Mouse (Mus musculus) myocyte (in vitro differentiated cells): ENCODE data around the gene Gnat1. TPM values are rescaled to one million over a fixed set of nuclear protein-coding genes. Genes with fewer than 3 reads are reported as not detected.

ENCODE experiments used
- H3K27me3 ChIP-seq: one replicate; pipeline ENCODE4 v1.6.1; 2011; ENCODE audit not compliant: control insufficient read depth, insufficient read depth, insufficient read length
- H3K36me3 ChIP-seq: one replicate; pipeline ENCODE4 v1.6.1; 2011; ENCODE audit not compliant: control insufficient read depth, insufficient read depth
- H3K4me2 ChIP-seq: one replicate; pipeline ENCODE4 v1.6.1; 2011; ENCODE audit warnings: low read depth, control low read depth
- H3K4me3 ChIP-seq: one replicate; pipeline ENCODE4 v1.5.1; 2011; ENCODE audit warnings: mild to moderate bottlenecking, control low read depth, moderate library complexity
- H3K79me2 ChIP-seq: one replicate; pipeline ENCODE4 v1.6.1; 2011; ENCODE audit not compliant: control insufficient read depth, insufficient read depth
- H3ac ChIP-seq: one replicate; pipeline ENCODE4 v1.6.1; 2011; ENCODE audit not compliant: control insufficient read depth, insufficient read length
- CEBPB ChIP-seq: IDR thresholded peaks from 2 replicates; pipeline ENCODE4 v1.6.1; 2011; ENCODE audit warnings: mild to moderate bottlenecking, moderate library complexity; ENCODE audit not compliant: poor library complexity, insufficient read depth, severe bottlenecking
- E2F4 ChIP-seq: IDR thresholded peaks from one replicate; pipeline ENCODE4 v1.6.1; 2011; ENCODE audit warnings: mild to moderate bottlenecking, control low read depth, moderate library complexity; ENCODE audit not compliant: insufficient read depth
- MAX ChIP-seq: IDR thresholded peaks from one replicate; pipeline ENCODE4 v1.6.1; 2011; ENCODE audit warnings: low read depth, mild to moderate bottlenecking, control low read depth
- MYOD1 ChIP-seq, 3 experiments: IDR thresholded peaks; one replicate each; pipeline ENCODE4 v1.6.1; 2011; ENCODE audit warnings: control low read depth in 2 of 3, low read depth in 2 of 3, mild to moderate bottlenecking in 2 of 3, moderate library complexity in 1 of 3; ENCODE audit not compliant: insufficient read length in 2 of 3, control insufficient read depth in 1 of 3
- MYOG ChIP-seq, 3 experiments: IDR thresholded peaks; one replicate each; pipeline ENCODE4 v1.6.1; 2011; ENCODE audit warnings: control low read depth in 2 of 3, low read depth in 2 of 3, mild to moderate bottlenecking in 2 of 3; ENCODE audit not compliant: insufficient read length in 2 of 3, control insufficient read depth in 1 of 3, insufficient read depth in 1 of 3
- POLR2A ChIP-seq: IDR thresholded peaks from one replicate; pipeline ENCODE4 v1.6.1; 2011; ENCODE audit warnings: low read depth, mild to moderate bottlenecking, control low read depth, moderate library complexity; ENCODE audit not compliant: insufficient read length
- POLR2AphosphoS2 ChIP-seq: IDR thresholded peaks from one replicate; pipeline ENCODE4 v1.6.1; 2011; ENCODE audit warnings: low read depth, control low read depth; ENCODE audit not compliant: insufficient read length
- REST ChIP-seq: IDR thresholded peaks from one replicate; pipeline ENCODE4 v1.6.1; 2011; ENCODE audit warnings: mild to moderate bottlenecking, control low read depth, moderate library complexity; ENCODE audit not compliant: insufficient read depth, insufficient read length
- SRF ChIP-seq: IDR thresholded peaks from one replicate; pipeline ENCODE4 v1.6.1; 2011; ENCODE audit warnings: low read depth; ENCODE audit not compliant: control insufficient read depth, insufficient read length
- TCF12 ChIP-seq: IDR thresholded peaks from one replicate; pipeline ENCODE4 v1.6.1; 2011; ENCODE audit warnings: mild to moderate bottlenecking, control low read depth; ENCODE audit not compliant: poor library complexity, insufficient read depth, severe bottlenecking
- TCF3 ChIP-seq: IDR thresholded peaks from one replicate; pipeline ENCODE4 v1.6.1; 2011; ENCODE audit warnings: low read depth, control low read depth; ENCODE audit not compliant: insufficient read length
- USF1 ChIP-seq: IDR thresholded peaks from one replicate; pipeline ENCODE4 v1.6.1; 2011; ENCODE audit warnings: low read depth, mild to moderate bottlenecking, control low read depth, moderate library complexity
- polyA plus RNA-seq: library from polyadenylated mRNA; unstranded; fragments of >200 nt; fragmentation: generic; extraction: Trizol; gene quantifications from one replicate; pipeline ENCODE4 v1.2.1, GENCODE M21; 2012; ENCODE audit warnings: missing spikeins

The Gnat1 gene
- polyA plus RNA-seq, 1 experiment = not detected

GRCm38 (mm10) chr9:107665308-107665707 is 14.2 kb downstream of the Gnat1 start:
- Histone ChIP-seq H3K36me3 (no peaks in the 10 kb centered on the region), H3K79me2 (no peaks in the 10 kb centered on the region), H3K27me3 (peaks cover 85% of the 10 kb centered on the region), H3K4me3 (no peak overlapping the region), H3ac (no peak overlapping the region), H3K4me2 (no peak overlapping the region)
- TF ChIP-seq TCF12 (no peak), MYOG (IDR thresholded peaks at IDR 0.05; ENCODE audit: control insufficient read depth in 1 of 3, insufficient read depth in 1 of 3, insufficient read length in 2 of 3, low read depth in 2 of 3) (no peak), SRF (no peak), POLR2A (no peak), MYOD1 (IDR thresholded peaks at IDR 0.05; ENCODE audit: control insufficient read depth in 1 of 3, insufficient read length in 2 of 3, low read depth in 2 of 3) (no peak), MAX (no peak), REST (no peak), TCF3 (no peak), E2F4 (no peak), USF1 (no peak), CEBPB (no peak), POLR2AphosphoS2 (no peak)

DNA sequence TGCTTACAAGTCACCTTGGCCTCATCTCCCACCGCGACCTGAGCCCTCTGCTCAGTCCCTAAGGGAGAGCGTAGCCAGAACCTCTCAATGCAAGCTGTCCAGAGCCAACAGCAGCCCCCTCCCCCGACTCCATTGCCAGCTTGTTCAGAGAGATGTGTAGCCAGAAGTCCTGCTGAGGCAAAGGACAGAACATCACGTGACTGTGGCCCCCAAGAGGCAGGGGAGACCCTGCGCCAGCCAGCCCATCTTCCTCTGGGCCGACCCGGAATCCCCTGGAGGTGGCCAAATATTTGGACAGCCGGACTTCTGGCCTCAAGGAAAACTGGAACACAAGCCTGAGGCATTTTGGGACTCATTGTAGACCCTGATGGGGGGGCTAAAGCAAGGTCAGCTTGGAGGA is 16.0 kb downstream of the Gnat1 start:
- Histone ChIP-seq H3K79me2 (no peaks in the 10 kb centered on the region), H3K4me2 (no peak overlapping the region), H3K36me3 (no peaks in the 10 kb centered on the region), H3K27me3 (peaks cover 85% of the 10 kb centered on the region), H3ac (no peak overlapping the region), H3K4me3 (no peak overlapping the region)
- no peak for TF ChIP-seq MYOD1 (IDR thresholded peaks at IDR 0.05; ENCODE audit: control insufficient read depth in 1 of 3, insufficient read length in 2 of 3, low read depth in 2 of 3)

GRCm38 (mm10) chr9:107662342-107662741 is 17.2 kb downstream of the Gnat1 start:
- no peaks in the 10 kb centered on the region for H3K79me2 ChIP-seq
- no peaks in the 10 kb centered on the region for H3K36me3 ChIP-seq
- H3K4me3 ChIP-seq = no peak overlapping the region
- TF ChIP-seq CEBPB = no peak
- no peak for TF ChIP-seq MAX
- TF ChIP-seq MYOG (IDR thresholded peaks at IDR 0.05; ENCODE audit: control insufficient read depth in 1 of 3, insufficient read depth in 1 of 3, insufficient read length in 2 of 3, low read depth in 2 of 3) = no peak
- no peak for TF ChIP-seq SRF
- TF ChIP-seq E2F4 = no peak
- TF ChIP-seq TCF12 = no peak
- no peak for TF ChIP-seq TCF3
- TF ChIP-seq USF1 = no peak
- no peak for TF ChIP-seq POLR2A
- TF ChIP-seq REST = no peak
- no peak overlapping the region for H3K4me2 ChIP-seq
- H3ac ChIP-seq = no peak overlapping the region
- peaks cover 85% of the 10 kb centered on the region for H3K27me3 ChIP-seq

GRCm38 (mm10) chr9:107660777-107661176 is 18.7 kb downstream of the Gnat1 start:
- Histone ChIP-seq H3K4me2 (no peak overlapping the region), H3K4me3 (no peak overlapping the region), H3K36me3 (no peaks in the 10 kb centered on the region), H3K27me3 (peaks cover 81% of the 10 kb centered on the region), H3K79me2 (no peaks in the 10 kb centered on the region), H3ac (no peak overlapping the region)
- TF ChIP-seq CEBPB = no peak

DNA sequence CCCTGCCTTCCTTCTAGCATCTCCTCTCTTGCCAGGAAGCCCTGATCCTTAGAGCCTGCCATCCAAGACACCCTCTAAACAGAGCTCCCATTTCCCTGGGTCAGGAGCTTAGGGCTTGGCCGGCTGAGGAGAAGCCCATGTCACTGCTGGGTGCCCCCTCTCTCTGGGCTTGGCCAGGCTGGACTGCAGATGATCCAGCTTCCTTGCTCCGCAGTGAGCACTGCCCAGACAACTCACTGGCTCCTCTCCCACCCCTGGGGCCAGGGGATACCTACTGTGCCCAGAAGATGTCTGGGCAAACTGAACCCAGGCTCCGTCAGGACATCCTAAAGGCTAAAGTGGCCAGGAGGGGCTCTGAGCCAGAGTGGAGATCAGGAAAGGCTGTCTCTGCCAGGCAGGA is 19.6 kb downstream of the Gnat1 start:
- H3ac ChIP-seq = no peak overlapping the region
- H3K4me3 ChIP-seq = no peak overlapping the region
- no peak overlapping the region for H3K4me2 ChIP-seq
- H3K36me3 ChIP-seq = no peaks in the 10 kb centered on the region
- TF ChIP-seq E2F4 = no peak
- no peak for TF ChIP-seq REST
- no peak for TF ChIP-seq POLR2AphosphoS2
- TF ChIP-seq MYOD1 (IDR thresholded peaks at IDR 0.05; ENCODE audit: control insufficient read depth in 1 of 3, insufficient read length in 2 of 3, low read depth in 2 of 3) = no peak
- no peak for TF ChIP-seq MAX
- TF ChIP-seq TCF3 = no peak
- no peak for TF ChIP-seq USF1
- no peak for TF ChIP-seq SRF
- no peak for TF ChIP-seq CEBPB
- no peak for TF ChIP-seq MYOG (IDR thresholded peaks at IDR 0.05; ENCODE audit: control insufficient read depth in 1 of 3, insufficient read depth in 1 of 3, insufficient read length in 2 of 3, low read depth in 2 of 3)
- TF ChIP-seq TCF12 = no peak
- no peak for TF ChIP-seq POLR2A
- peaks cover 81% of the 10 kb centered on the region for H3K27me3 ChIP-seq
- H3K79me2 ChIP-seq = no peaks in the 10 kb centered on the region
